Mouse (Mus musculus) CD4-positive naive resting alpha-beta T cell, adult 57 days (primary cell): ENCODE data around the gene Tchhl1. TPM values are rescaled to one million over a fixed set of nuclear protein-coding genes. Genes with fewer than 3 reads are reported as not detected.

Experiments used
- total RNA-seq: library from RNA; stranded (reverse); gene quantifications from one replicate; pipeline ENCODE4 v1.2.4, GENCODE M21; 2023

Gene Tchhl1
- not detected for total RNA-seq

GRCm38 (mm10) chr3:93468561-93468960 lies at the start of gene Tchhl1:
TSS of gene Tchhl1 (plus strand) at chr3:93468754.

DNA sequence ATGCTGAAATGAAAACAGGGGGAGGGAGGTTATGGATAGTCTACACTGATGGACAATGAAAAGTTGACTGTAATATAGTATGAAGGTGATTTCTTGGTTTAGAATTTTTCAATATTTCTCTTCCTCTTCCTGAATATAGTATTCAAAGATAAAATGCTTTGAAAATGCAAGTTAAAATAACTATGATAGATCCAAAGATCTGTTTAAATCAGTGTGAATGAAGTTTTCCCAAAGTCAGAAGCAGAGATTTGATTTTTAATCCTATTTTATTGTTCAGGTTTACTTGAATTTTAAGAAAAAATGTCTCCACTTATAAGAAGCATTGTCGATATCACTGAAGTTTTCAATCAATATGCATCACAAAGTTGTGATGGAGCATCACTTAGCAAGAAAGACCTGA lies 26.5 kb upstream of the Tchhl1 start, which contains the start of gene Tchh:
Tchh (plus strand) TSS at position 301 of the 400 bp plus-strand sequence.

GRCm38 (mm10) chr3:93520330-93521193 lies 52.0 kb downstream of the Tchhl1 start, which contains the start of gene S100a11:
TSS of gene S100a11 (plus strand) at chr3:93520488.

Other genes with a start within 250 kb of the Tchhl1 start
- not detected for gene Flg, start 195.2 kb upstream of the Tchhl1 start, total RNA-seq
- not detected for gene Hrnr, start 149.0 kb upstream of the Tchhl1 start, total RNA-seq
- gene Rptn, start 75.1 kb upstream of the Tchhl1 start, total RNA-seq = not detected
- not detected for gene Tchh, start 26.4 kb upstream of the Tchhl1 start, total RNA-seq
- gene S100a11, start 51.7 kb downstream of the Tchhl1 start, total RNA-seq = 123 TPM
- 209 TPM for gene S100a10, start 86.3 kb downstream of the Tchhl1 start, total RNA-seq
- gene Tdpoz2, start 183.9 kb downstream of the Tchhl1 start, total RNA-seq = not detected
- gene Tdpoz1, start 207.6 kb downstream of the Tchhl1 start, total RNA-seq = not detected
- not detected for gene Gm37596, start 224.3 kb downstream of the Tchhl1 start, total RNA-seq